Mouse (Mus musculus) midbrain, embryonic 16.5 days (tissue): ENCODE data around the gene Atpaf2. TPM values are rescaled to one million over a fixed set of nuclear protein-coding genes. Genes with fewer than 3 reads are reported as not detected.

Experiments
- ATAC-seq: fragments of 200-750 bp; cut with Nextera tagmentation; 2 replicates; pipeline ENCODE4 v1.8.0; 2017; ENCODE audit warnings: moderate TSS enrichment
- H3K27ac ChIP-seq: fragments of 300-500 bp; sonication (generic); 2 replicates; pipeline ENCODE4 v1.5.1; 2014; ENCODE audit warnings: mild to moderate bottlenecking, low read length, mixed read lengths
- H3K27me3 ChIP-seq: fragments of 300-500 bp; sonication (generic); 2 replicates; pipeline ENCODE4 v1.6.1; 2014; ENCODE audit warnings: low read depth, low read length, mixed read lengths; ENCODE audit not compliant: control insufficient read depth, insufficient read depth
- H3K36me3 ChIP-seq: fragments of 300-500 bp; sonication (generic); 2 replicates; pipeline ENCODE4 v1.6.1; 2014; ENCODE audit warnings: mild to moderate bottlenecking, low read length, moderate library complexity, mixed read lengths; ENCODE audit not compliant: control insufficient read depth, insufficient read depth
- H3K4me1 ChIP-seq: fragments of 300-500 bp; sonication (generic); 2 replicates; pipeline ENCODE4 v1.6.1; 2014; ENCODE audit warnings: mild to moderate bottlenecking, low read length, mixed read lengths; ENCODE audit not compliant: control insufficient read depth, insufficient read depth
- H3K4me2 ChIP-seq: fragments of 300-500 bp; sonication (generic); 2 replicates; pipeline ENCODE4 v1.6.1; 2014; ENCODE audit warnings: mild to moderate bottlenecking, low read length, mixed read lengths
- H3K4me3 ChIP-seq: fragments of 300-500 bp; sonication (generic); 2 replicates; pipeline ENCODE4 v1.5.1; 2014; ENCODE audit warnings: low read depth, mild to moderate bottlenecking, low read length, moderate library complexity, mixed read lengths
- H3K9ac ChIP-seq: fragments of 300-500 bp; sonication (generic); 2 replicates; pipeline ENCODE4 v1.6.1; 2014; ENCODE audit warnings: low read depth, low read length, mixed read lengths
- H3K9me3 ChIP-seq: fragments of 300-500 bp; sonication (generic); replicated peaks from 2 replicates; pipeline ENCODE4 v1.6.1; 2014; ENCODE audit warnings: mild to moderate bottlenecking, low read length, mixed read lengths; ENCODE audit not compliant: control insufficient read depth, poor library complexity, severe bottlenecking
- WGBS: fragments of 180-500 bp; shearing (Covaris S2); extraction: QIAGEN DNeasy Blood & Tissue Kit; methylation state at CpG from one replicate; pipeline ENCODE4 v1.1.7; 2014; 5-methylcytosine and 5-hydroxymethylcytosine counted together
- polyA plus RNA-seq: library from polyadenylated mRNA; unstranded; fragments of >200 nt; fragmentation: Nextera tagmentation; extraction: Ambion mirVana; gene quantifications from 2 replicates; pipeline ENCODE4 v1.2.1, GENCODE M21; 2015

The Atpaf2 gene
- polyA plus RNA-seq, 1 experiment from 2014 or later: 47.4 TPM

DNA sequence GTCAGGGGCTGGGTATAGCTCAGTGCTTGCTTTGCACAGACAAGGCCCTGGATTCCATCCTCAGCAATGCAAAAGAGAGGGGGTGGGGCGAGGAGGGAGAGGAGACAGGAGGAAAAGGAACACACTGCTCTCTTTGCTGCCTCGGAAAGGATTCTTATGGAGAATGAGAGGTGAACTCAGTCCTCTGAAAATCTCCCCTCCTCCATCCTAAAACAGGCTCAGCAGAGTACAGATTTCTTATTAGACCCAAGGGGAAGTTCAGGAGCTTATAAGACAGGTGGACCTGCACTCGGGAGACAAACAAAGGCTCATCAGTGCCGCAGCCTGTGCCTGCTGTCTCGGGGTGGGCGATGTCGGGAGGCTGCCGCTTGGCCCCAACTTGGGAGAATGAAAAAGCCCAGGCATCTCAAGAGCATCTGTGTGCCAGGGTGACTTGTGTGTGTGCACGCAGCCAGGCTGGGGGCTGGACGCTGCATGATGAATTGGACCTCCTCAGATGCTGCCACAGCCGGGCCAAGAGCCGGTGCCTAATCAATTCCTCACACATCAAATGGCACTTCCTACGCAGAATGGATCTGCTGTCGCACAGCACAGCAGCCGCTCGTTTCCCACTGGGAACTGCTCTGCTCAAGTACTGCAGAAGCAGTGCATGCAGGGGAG lies 33.4 kb downstream of the Atpaf2 start:
- peak; percentile 85 for ATAC-seq
- Histone ChIP-seq H3K4me3 (no peak overlapping the region), H3K4me2 (peak overlapping the region; percentile 48), H3K9ac (peak overlapping the region; percentile 53), H3K4me1 (peaks cover 17% of the 10 kb centered on the region), H3K27me3 (no peaks in the 10 kb centered on the region), H3K27ac (peak overlapping the region; percentile 82), H3K9me3 (no peaks in the 10 kb centered on the region), H3K36me3 (no peaks in the 10 kb centered on the region)
- WGBS: under 1% methylated on average over 16 of the region's 16 CpGs

DNA sequence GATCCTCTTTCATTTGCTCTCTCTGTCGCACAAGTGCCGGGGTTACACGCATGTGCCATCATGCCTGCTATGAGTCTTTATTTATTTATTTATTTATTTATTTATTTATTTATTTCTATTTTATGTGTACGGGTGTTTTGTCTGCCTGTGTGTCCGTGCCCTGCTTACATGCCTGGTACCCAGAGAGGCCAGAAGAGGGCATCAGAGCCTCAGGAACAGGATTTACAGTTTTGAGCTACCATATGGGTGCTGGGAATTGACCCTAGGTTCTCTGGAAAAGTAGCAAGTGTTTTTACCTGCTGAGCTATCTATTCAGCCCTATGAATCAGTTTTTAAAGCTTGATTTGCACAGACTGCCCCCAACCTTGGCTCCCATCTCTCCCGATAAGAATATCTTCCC lies 34.7 kb downstream of the Atpaf2 start:
- ATAC-seq: no peak
- Histone ChIP-seq H3K4me3 (no peak overlapping the region), H3K4me2 (no peak overlapping the region), H3K9me3 (no peaks in the 10 kb centered on the region), H3K27ac (no peak overlapping the region), H3K4me1 (peaks cover 17% of the 10 kb centered on the region), H3K36me3 (no peaks in the 10 kb centered on the region), H3K9ac (no peak overlapping the region), H3K27me3 (no peaks in the 10 kb centered on the region)
- WGBS: 91% methylated on average over 6 of the region's 6 CpGs

DNA sequence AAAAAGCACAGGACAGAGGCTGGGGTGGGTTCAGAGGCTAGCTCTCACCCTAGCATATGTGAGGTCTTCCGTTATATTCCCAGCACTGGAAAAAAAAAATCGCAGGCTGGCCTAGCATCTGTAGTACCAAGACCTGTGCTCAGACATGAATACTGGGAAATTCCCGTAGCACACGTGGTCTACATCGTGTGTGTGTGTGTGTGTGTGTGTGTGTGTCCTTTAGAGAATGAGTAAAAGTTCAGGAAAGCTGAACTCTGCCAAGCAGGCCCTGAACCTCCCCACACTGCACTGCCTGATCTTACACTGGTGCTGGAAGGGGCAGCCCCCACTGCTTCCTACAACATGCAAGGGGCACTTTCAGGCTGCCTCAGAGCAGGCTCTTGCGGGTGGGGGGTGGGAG lies 43.8 kb downstream of the Atpaf2 start:
- no peak for ATAC-seq
- Histone ChIP-seq H3K4me1 (no peaks in the 10 kb centered on the region), H3K9ac (no peak overlapping the region), H3K36me3 (no peaks in the 10 kb centered on the region), H3K27ac (no peak overlapping the region), H3K27me3 (no peaks in the 10 kb centered on the region), H3K4me2 (no peak overlapping the region), H3K9me3 (no peaks in the 10 kb centered on the region), H3K4me3 (no peak overlapping the region)
- WGBS: 88% methylated on average over 6 of the region's 6 CpGs

- H3K27me3 ChIP-seq: no peaks in the 10 kb centered on the region
- no peak overlapping the region for H3K9ac ChIP-seq
- H3K27ac ChIP-seq: no peak overlapping the region
- 88% methylated on average over 13 of the region's 13 CpGs for WGBS
- no peak for ATAC-seq
- no peak overlapping the region for H3K4me2 ChIP-seq
- H3K4me3 ChIP-seq: no peak overlapping the region
- H3K9me3 ChIP-seq: no peaks in the 10 kb centered on the region
- H3K36me3 ChIP-seq: no peaks in the 10 kb centered on the region
- H3K4me1 ChIP-seq: no peaks in the 10 kb centered on the region
Measured at GRCm38 (mm10) chr11:60370431-60370830, 47.8 kb downstream of the Atpaf2 start.

GRCm38 (mm10) chr11:60369448-60369847 lies 48.8 kb downstream of the Atpaf2 start:
- H3K4me2 ChIP-seq: no peak overlapping the region
- no peak overlapping the region for H3K4me3 ChIP-seq
- WGBS: 77% methylated on average over 4 of the region's 4 CpGs
- no peaks in the 10 kb centered on the region for H3K36me3 ChIP-seq
- H3K4me1 ChIP-seq: no peaks in the 10 kb centered on the region
- H3K9ac ChIP-seq: no peak overlapping the region
- no peak overlapping the region for H3K27ac ChIP-seq
- H3K27me3 ChIP-seq: no peaks in the 10 kb centered on the region
- no peaks in the 10 kb centered on the region for H3K9me3 ChIP-seq
- no peak for ATAC-seq

DNA sequence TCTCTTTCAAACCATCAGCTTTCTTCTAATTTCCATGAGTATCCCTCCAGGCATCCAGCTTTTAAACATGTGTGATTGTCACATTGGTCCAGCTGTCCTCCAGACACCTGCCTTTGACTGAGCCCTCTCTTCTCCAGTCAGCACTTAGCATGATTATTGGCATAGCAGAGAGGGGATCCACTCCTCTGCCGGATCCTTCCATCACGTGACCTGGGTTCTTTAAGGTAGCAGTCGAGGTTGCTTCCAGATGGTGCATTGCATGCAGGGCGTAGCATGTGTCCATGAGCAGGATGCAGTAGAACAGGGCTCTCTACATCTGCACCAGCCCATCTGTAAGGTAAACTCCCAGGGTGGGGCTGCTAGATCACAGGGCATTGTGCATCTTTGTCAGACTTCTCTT lies 49.3 kb downstream of the Atpaf2 start:
- Histone ChIP-seq H3K9ac (no peak overlapping the region), H3K4me2 (no peak overlapping the region), H3K36me3 (no peaks in the 10 kb centered on the region), H3K4me3 (no peak overlapping the region), H3K27me3 (no peaks in the 10 kb centered on the region), H3K27ac (no peak overlapping the region), H3K9me3 (no peaks in the 10 kb centered on the region), H3K4me1 (no peaks in the 10 kb centered on the region)
- ATAC-seq: no peak
- WGBS: 72% methylated on average over 4 of the region's 4 CpGs

DNA sequence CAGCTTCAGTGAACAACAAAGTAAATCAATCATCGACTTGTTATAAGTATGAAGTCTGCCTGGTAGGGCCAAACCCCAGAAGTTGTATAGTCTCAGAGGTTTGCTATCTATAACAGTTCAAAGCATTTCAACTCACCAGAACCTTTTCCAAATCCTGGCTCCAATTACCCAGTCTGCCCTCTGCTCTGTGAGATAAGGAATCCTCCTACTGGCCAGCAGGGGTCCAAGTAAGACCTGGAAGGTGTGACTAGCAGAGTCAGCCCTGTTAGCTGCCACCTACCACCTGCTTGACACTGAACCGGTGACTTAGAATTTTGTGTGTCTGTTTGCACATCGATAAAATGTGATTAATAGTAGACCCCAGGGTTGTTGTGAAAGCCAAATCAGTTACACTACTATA lies 51.0 kb downstream of the Atpaf2 start:
- ATAC-seq: no peak
- Histone ChIP-seq H3K4me1 (no peaks in the 10 kb centered on the region), H3K27me3 (no peaks in the 10 kb centered on the region), H3K9ac (no peak overlapping the region), H3K9me3 (no peaks in the 10 kb centered on the region), H3K36me3 (no peaks in the 10 kb centered on the region), H3K27ac (no peak overlapping the region), H3K4me3 (no peak overlapping the region), H3K4me2 (no peak overlapping the region)
- 80% methylated on average over 3 of the region's 3 CpGs for WGBS

DNA sequence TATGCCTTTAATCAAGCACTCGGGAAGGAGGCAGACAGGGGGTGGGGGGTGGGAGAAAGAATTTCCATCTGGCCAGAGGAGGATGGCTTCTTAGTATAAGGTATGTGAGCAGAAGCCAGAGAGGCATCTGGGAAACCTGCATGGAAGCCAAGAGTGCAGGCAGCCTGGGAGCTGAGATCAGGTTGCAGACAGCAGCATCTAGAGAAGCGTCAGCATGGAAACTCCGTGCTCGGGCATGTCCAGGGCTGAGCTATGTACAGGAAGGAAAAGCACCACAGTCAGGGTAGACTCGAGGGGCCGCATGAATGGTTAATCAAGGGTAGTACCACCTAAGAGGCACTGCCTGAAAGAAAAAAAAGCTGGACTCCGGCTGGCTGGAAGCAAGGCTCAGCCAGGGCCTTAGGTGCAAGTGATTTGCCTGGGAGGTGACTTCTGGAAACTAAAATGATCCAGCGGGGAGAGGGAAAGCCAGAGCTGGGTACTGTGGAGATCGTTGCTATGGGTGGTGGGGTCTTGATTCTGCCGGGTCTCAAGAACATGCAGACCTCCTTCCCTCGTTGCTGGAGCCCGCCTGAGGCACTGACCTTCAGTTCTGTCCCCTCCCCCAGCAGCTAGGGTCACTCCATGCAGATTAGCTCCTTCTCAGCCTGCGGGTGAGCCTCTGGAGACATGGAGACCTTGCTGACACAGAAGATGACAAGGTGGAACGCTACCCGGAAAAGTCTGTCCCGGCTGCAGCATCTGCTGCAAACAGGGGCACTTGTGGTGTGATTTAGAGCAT lies 51.8 kb downstream of the Atpaf2 start:
- no peaks in the 10 kb centered on the region for H3K9me3 ChIP-seq
- H3K9ac ChIP-seq: 0 out of 2 replicates have a peak overlapping the region, but pooled peaks have one; percentile 30
- no peak overlapping the region for H3K27ac ChIP-seq
- H3K4me3 ChIP-seq: no peak overlapping the region
- no peaks in the 10 kb centered on the region for H3K27me3 ChIP-seq
- no peak overlapping the region for H3K4me2 ChIP-seq
- H3K36me3 ChIP-seq: no peaks in the 10 kb centered on the region
- 44% methylated on average over 16 of the region's 16 CpGs for WGBS
- no peaks in the 10 kb centered on the region for H3K4me1 ChIP-seq
- no peak for ATAC-seq

DNA sequence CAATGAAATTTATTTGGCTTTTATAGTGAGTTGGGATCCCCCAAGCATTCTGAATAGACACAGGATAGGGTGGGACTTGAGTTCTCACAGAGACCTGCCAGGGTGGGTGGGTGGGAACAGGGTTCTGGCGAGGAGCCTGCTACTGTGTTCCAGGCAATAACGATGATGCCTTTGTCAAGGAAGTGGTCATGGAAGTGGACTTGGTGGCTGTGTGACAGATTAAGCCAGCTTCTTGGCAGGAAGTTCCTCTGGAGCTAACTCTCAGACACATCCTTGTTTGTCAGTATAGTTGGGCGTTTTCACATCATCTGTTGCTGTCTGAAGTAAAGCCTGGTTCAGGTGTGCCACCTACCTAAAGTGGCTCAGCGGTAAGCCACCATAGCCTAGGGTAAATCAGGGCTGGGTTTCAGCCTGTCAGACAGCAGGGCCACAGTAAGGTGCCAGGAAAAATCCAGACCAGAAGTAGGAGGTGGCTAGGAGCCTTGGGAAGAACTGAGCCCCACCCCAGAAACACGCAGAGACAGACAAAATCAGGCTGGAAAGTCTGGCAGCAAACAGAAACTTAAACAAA lies 57.5 kb downstream of the Atpaf2 start:
- Histone ChIP-seq H3K36me3 (no peaks in the 10 kb centered on the region), H3K9ac (no peak overlapping the region), H3K27me3 (no peaks in the 10 kb centered on the region), H3K9me3 (no peaks in the 10 kb centered on the region), H3K4me2 (no peak overlapping the region), H3K4me1 (no peaks in the 10 kb centered on the region), H3K27ac (no peak overlapping the region), H3K4me3 (no peak overlapping the region)
- WGBS: 75% methylated on average over 5 of the region's 5 CpGs
- ATAC-seq: no peak
